Mouse (Mus musculus) hindlimb bud, embryonic 11.5 days (tissue): ENCODE results near the gene Smpdl3b.

ENCODE experiments used
- DNase-seq: peaks from one replicate; pipeline ENCODE4 v3.0.0-alpha.2; 2012; ENCODE audit warnings: low read depth, low spot score; ENCODE audit errors: extremely low spot score

Smpdl3b gene

GRCm38 (mm10) chr4:132735389-132735788, 21.7 kb downstream of the Smpdl3b start:
- DNase-seq, result no peak

GRCm38 (mm10) chr4:132734766-132735165, 22.3 kb downstream of the Smpdl3b start:
- no peak for DNase-seq

DNA sequence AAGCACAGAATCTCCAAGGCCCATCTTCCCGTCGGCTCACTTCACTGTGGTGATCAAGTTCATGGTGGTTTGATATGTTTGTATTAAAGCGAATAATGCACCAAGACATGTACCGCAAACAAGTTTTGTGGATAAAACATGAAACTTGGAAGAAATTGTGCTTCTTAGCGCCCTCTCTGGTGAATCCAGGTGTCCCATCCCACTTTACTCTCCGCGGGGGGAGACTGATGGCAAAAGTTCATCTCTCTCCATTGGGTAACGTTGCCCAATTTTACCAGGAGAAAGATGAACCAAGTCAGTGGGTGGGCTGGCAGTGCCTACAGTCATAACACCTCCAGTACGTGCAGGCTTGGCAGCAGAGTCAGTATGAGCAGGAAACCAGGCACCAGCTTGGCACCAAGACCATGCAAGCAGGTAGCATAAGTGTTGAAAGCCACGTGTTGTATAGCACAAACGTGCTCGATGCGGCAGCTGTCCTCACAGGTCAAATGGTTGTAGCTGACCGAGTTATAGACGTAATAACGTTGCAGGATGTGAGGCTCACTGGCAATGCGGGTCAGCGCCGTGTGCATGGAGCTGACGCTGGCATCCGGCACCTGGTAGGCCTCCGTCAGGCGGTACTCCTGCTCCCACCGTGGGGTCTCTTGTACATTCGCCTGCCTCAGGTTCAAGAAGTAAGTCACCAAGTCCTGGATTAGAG, 23.8 kb downstream of the Smpdl3b start:
- no peak for DNase-seq

DNA sequence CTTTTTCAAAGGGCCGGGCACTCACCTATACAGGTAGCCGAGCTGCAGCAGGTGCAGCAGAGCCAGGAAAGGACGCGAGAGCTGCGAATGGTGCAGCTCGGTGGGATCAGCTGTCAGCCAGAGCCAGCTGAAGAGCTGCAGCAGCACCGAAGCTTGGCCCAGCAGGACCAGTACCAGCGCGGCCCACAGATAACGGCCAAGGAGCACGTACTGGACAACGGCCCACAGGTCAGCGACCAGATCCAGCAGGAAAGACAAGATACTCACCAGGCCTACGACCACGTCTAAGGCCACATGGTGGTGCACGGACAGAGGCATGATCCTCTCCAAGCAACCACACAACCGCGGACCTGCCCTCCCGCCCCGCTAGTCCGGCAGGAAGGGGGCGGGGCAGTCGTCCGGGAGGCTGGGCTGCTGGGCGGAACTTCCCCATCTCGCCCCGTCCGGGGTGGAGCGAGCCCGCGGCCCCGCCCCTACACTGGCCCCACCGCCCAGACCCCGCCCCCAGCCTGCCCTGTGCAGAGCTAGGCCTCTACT, 24.8 kb downstream of the Smpdl3b start, which contains the start of gene Xkr8:
TSS of gene Xkr8 (minus strand) at position 399 of the 537 bp plus-strand sequence.
- DNase-seq, result peak; percentile 16

- DNase-seq, result no peak
Measured at GRCm38 (mm10) chr4:132731616-132732015, 25.4 kb downstream of the Smpdl3b start.

DNA sequence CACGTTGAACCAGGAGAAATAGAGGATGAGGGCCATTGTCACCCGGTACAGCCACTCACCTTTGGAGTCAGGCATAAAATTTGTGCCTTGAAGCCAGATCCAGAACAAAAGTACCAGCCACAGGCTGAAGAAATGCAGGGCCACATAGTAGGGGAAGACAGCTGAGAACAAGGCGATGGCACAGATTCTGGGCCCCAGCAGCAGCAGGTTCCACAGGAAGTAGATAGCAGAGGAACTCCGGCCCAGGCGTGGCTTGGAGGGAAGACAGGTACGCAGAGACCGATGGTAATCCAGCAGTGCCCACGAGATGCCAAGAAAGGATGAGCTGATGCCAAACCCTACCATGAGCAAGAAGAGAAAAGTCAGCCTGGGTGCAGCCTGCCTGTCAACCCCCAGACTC, 28.8 kb downstream of the Smpdl3b start:
- no peak for DNase-seq

GRCm38 (mm10) chr4:132718251-132718650, 38.8 kb downstream of the Smpdl3b start:
- DNase-seq, result no peak

DNA sequence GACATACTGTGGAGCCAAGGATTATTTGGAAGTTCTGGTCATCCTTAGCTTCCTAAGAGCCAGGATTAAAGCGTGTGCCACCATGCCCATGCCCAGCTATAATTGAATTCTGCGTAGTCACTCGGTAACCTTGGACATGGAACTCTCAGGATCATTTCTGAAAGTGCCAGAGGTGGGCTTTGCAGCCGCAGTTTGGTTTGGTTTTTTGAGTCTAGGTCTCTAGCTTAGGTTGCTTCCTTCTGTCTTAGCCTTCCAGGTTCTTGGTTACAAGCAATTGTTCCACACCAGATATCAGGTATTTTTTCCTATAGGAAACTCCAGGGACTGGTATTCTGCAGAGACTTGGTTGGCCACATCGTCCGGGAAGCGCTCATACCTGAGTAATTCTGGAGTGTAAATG, 43.9 kb downstream of the Smpdl3b start:
- DNase-seq, result no peak

DNA sequence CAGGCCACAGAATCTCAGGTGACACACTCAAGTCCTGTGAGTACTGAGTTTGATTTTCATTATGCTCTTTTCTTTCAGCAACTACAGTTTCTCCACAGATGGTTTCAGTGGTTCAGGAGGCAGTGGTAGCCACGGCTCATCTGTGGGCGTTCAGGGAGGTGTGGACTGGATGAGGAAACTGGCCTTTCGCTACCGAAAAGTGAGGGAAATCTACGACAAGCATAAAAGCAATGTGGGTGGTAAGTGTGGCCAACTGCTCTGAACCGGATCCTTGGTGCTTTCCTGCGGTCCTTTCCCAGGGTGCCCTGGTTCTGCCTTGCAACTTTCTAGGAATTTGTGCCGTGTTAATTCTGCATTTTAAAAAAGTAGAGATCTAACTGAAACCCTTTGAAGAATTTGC, 50.2 kb downstream of the Smpdl3b start:
- DNase-seq, result no peak

GRCm38 (mm10) chr4:132702076-132702475, 55.0 kb downstream of the Smpdl3b start:
- DNase-seq, result no peak

- no peak for DNase-seq
Measured at GRCm38 (mm10) chr4:132693366-132693765, 63.7 kb downstream of the Smpdl3b start.

DNA sequence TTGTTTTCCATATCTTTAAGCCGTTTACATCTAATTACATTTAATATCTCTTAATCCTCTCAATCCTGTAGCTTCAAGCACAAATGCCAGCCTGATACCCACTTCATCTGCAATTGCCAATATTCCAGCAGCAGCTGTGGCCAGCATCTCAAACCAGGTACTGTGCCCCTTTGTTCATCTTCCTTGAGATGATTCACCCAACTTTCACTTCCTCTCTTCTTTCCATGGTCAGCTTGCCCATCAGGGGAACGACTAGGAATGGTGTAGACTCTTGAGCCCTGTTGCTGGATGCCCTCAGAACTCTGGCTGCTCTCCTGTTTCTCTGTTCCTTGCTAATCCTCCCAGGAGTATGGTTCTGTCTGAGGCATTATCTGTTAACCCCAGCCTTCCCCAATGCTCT, 67.4 kb downstream of the Smpdl3b start:
- DNase-seq, result no peak
